Mouse (Mus musculus): ENCODE results near the gene Nipsnap3b. TPM values are rescaled to one million over a fixed set of nuclear protein-coding genes. Genes with fewer than 3 reads are reported as not detected.

Gene Nipsnap3b
- polyA plus RNA-seq (2012; fragmentation: generic; extraction: Trizol) = 10 to 100 TPM; 11.7 to 20.0 TPM

DNA sequence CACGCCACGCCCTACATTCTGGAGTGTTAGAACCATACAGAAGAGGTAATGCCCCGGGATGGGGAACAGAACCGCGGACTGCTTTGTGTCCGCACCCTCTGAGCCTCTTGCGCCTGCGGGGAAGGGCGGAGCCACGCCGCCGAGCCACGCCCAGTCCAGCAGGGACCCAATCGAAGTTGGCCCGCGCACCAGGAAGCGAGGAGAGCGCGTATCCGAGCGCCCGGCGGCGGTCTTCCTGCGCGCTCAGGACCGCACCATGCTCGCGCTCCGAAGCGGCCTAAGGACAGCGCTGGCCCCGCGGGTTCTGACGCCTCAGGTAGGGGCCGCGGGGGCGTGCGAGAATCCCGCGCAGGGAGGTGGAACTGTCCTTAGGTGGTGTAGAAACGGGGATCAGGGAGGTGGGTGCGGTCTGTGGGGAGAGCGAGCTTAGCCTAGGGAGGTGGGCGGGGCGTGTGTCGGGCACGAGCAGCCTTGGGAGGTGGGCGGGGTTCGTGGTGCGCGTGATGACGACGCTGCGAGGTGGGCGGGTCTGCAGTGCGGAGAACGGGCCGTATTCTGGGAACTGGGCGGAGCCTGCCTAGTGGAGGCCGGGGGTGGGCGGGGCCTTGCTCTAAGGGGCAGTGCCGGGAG lies at the start of gene Nipsnap3b:
Nipsnap3b (plus strand) TSS at position 149 of the 630 bp plus-strand sequence.

DNA sequence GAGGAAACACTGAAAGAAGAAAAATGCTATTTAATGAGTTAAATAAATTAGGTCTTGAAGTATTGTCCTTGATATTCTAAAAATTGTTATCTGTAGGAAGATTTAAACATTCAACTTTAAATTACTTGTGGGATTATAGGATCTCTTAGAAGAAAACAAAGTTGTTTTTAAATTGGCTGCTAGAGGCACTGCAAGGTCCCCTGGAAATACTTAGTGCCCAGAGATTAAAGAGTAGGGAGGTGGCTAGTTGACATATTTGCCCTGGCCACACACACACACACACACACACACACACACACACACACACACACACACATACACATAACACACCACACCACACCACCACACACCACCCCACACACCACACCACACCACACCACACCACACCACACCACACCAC lies 47.4 kb upstream of the Nipsnap3b start, which contains the start of gene Olfr270:
Olfr270 (plus strand) TSS at position 301 of the 400 bp plus-strand sequence.

DNA sequence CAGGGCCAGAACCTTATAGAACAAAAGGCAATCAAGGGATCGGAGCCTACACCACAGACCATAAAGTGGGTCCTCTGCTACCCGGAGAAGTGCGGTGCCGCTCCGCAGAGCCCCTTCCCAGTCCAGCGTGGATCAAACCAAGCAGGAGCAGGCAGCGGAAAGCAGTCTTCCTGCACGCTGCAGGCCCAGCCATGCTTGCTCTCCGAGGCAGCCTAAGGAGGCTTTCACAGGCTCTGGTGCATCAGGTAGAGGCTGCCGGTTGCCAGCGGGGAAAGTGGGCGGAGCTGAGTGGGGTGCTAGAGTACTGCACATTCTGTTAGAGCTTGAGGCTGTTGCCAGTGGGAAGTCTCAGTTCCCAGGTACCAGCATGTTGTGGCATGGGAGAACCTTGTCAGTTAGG lies 22.4 kb upstream of the Nipsnap3b start, which contains the start of gene Nipsnap3a:
Nipsnap3a (plus strand) TSS at position 25 of the 400 bp plus-strand sequence.

Other genes starting within 250 kb of the Nipsnap3b start
- gene Olfr275, start 197.3 kb upstream of the Nipsnap3b start, polyA plus RNA-seq (2012; fragmentation: generic; extraction: Trizol) = not detected
- gene Olfr273, start 152.6 kb upstream of the Nipsnap3b start, polyA plus RNA-seq (2012; fragmentation: generic; extraction: Trizol) = not detected
- gene Olfr272, start 92.7 kb upstream of the Nipsnap3b start, polyA plus RNA-seq (2012; fragmentation: generic; extraction: Trizol) = not detected
- gene Olfr270, start 47.3 kb upstream of the Nipsnap3b start, polyA plus RNA-seq (2012; fragmentation: generic; extraction: Trizol) = not detected
- not detected for gene Nipsnap3a, start 22.6 kb upstream of the Nipsnap3b start, polyA plus RNA-seq (2012; fragmentation: generic; extraction: Trizol)
- 1 to 10 TPM in 1 of 2 experiments, under 1 TPM in 1; 0.04 to 1.3 TPM for gene Abca1, start 148.0 kb downstream of the Nipsnap3b start, polyA plus RNA-seq (2012; fragmentation: generic; extraction: Trizol)